Mouse (Mus musculus) liver, adult 2 months (tissue): ENCODE measurements at regions not wholly inside any gene's neighbourhood (a gene's known extent, or its start where the extent isn't known, plus 50 kb on each side); places are given as distances from the start of the nearest gene placed in this dataset.

ENCODE experiments used
- CTCF ChIP-seq: fragments of 200-500 bp; IDR thresholded peaks from 2 replicates; pipeline ENCODE4 v1.5.1; 2011; ENCODE audit warnings: low read depth, low read length, control low read depth
- POLR2A ChIP-seq: fragments of 200-500 bp; IDR thresholded peaks from 2 replicates; pipeline ENCODE4 v1.6.1; 2011; ENCODE audit warnings: low read length, control low read depth; ENCODE audit not compliant: insufficient read depth; ENCODE audit errors: extremely low read depth

DNA sequence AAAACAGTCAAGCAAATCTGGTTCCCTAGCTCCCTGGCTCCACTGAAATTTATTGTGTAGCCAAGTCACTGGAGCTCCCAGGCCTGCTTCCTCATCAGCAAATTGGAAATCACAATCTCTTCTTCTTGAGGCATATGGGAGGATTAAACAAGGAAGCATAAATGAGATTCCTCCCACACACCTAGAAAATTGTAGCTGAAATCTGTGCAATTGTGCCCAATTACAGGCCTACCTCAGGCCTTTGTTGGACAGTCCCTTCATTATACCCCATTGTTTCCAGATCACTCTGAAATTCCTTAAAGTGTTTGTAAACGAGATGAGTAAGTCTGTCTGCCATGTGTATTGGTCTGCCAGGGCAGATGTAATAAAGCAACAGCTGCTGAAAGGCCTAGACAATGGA lies 326.8 kb upstream of the Zfp703 start:
- TF ChIP-seq CTCF = no peak
- TF ChIP-seq POLR2A = no peak
